ENCODE assay signal across 8 mouse cellular contexts in the genomic region with DNA sequence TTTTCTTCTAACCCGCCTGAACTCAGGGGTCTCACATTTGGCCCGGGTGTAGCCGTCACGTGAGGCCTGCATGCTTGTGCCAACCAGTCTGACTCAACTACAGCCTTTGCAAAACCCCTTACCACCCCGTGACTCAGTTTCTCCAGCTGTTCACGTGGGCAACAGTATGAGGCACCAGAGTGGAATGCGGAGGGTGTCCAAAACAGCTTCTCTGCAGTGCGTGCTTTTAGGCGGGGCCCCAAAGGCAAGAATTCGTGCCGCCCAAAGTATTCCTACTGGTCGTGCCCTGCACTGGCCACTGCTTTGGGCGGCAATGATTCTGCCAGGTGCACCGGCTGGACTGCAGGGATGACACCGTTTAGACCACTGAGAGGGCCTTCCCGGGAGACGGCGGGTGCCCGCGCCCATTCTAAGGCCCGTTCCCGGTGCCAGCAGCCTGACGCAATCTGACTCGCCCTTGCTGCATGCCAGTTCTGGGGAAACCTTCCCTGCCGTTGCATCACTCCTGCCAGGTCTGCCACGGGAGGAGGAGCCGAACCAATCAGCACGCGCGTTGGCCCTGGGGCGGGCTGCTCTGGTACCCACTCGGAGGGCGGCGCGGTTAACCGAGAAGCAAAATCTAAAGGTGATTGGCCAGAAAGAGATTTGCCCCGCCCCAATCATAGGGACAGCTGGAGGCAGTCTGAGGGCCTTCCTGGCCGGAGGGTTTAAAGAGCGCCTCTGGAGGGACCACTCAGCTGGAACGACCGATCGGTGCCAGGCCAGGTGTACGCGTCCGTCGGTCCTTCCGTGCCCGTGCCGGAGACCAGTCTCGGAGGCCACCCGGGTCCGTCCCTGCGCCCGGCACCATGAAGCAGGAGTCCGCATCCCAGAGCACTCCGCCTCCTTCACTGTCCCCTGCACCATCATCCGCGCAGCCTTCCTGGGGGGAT. TPM values are rescaled to one million over a fixed set of nuclear protein-coding genes. Genes with fewer than 3 reads are reported as not detected.
DNase-seq lines count a peak whose midpoint lies in the region; ATAC-seq and TF ChIP-seq lines count a peak whose summit lies in the region.

A gene (plus strand): TSS at position 675 of the 932 bp plus-strand sequence.

- peak within 1 kb of the TSS; percentile 90 for H3K4me2 ChIP-seq in kidney, embryonic 15.5 days

- WGBS in heart, embryonic 10.5 days: 4% methylated on average over 58 of the region's 58 CpGs
- 5% methylated on average over 58 of the region's 58 CpGs for WGBS in kidney, embryonic 15.5 days

- no peaks in the 10 kb centered on the region for H3K79me3 ChIP-seq in C2C12 (ENCODE audit: low read depth)

- H3K9me3 ChIP-seq in heart, embryonic 10.5 days: no peaks in the 10 kb centered on the region
- H3K9me3 ChIP-seq in kidney, embryonic 15.5 days (replicated peaks): no peaks in the 10 kb centered on the region

- peak within 1 kb of the TSS; percentile 76 for H3K4me3 ChIP-seq in C2C12 (ENCODE audit: insufficient read depth, poor library complexity, severe bottlenecking)
- H3K4me3 ChIP-seq in embryonic fibroblast, embryonic 13.5 days (ENCODE audit: insufficient read depth, low read length): peak within 1 kb of the TSS; percentile 78
- peak within 1 kb of the TSS; percentile 70 for H3K4me3 ChIP-seq in heart, embryonic 10.5 days
- H3K4me3 ChIP-seq in kidney, embryonic 15.5 days (replicated peaks): peak within 1 kb of the TSS; percentile 60

- H3K79me2 ChIP-seq in C2C12 (ENCODE audit: control insufficient read depth, insufficient read depth): peaks cover 13% of the 10 kb centered on the region

- TF ChIP-seq CTCF in C2C12 (IDR thresholded peaks at IDR 0.05; ENCODE audit: control insufficient read depth, insufficient read depth, insufficient read length): no peak
- TF ChIP-seq CTCF in embryonic fibroblast, embryonic 13.5 days (IDR thresholded peaks at IDR 0.05; ENCODE audit: borderline replicate concordance, insufficient read depth, low read length): no peak

- peak; percentile 96 for ATAC-seq in kidney, embryonic 15.5 days (replicated peaks; ENCODE audit: low FRiP score)
- peak; percentile 52; the same call in 1 of the 2 replicates for ATAC-seq in monocyte, adult 5-6 weeks (replicated peaks; ENCODE audit: insufficient number of reproducible peaks, low FRiP score, low TSS enrichment, poor library complexity, severe bottlenecking)

- peak within 1 kb of the TSS; percentile 48 for H3K27ac ChIP-seq in embryonic fibroblast, embryonic 13.5 days (ENCODE audit: insufficient read depth, low read length)
- H3K27ac ChIP-seq in heart, embryonic 10.5 days: peak within 1 kb of the TSS; percentile 64
- no peak within 1 kb of the TSS for H3K27ac ChIP-seq in kidney, embryonic 15.5 days

- peak within 1 kb of the TSS; percentile 54 for H3K9ac ChIP-seq in kidney, embryonic 15.5 days

- H3K27me3 ChIP-seq in C2C12 (ENCODE audit: control insufficient read depth, insufficient read depth, insufficient read length): no peaks in the 10 kb centered on the region
- H3K27me3 ChIP-seq in heart, embryonic 10.5 days (ENCODE audit: insufficient read depth, poor library complexity, severe bottlenecking): peaks cover 49% of the 10 kb centered on the region
- H3K27me3 ChIP-seq in kidney, embryonic 15.5 days: peaks cover 23% of the 10 kb centered on the region
- H3K27me3 ChIP-seq in splenic B cell, adult 2 months (ENCODE audit: control insufficient read depth, insufficient read depth, low read length, poor library complexity, severe bottlenecking): no peaks in the 10 kb centered on the region

- peaks cover 14% of the 10 kb centered on the region for H3K36me3 ChIP-seq in C2C12 (ENCODE audit: control insufficient read depth, insufficient read depth)
- no peaks in the 10 kb centered on the region for H3K36me3 ChIP-seq in heart, embryonic 10.5 days
- no peaks in the 10 kb centered on the region for H3K36me3 ChIP-seq in kidney, embryonic 15.5 days
- H3K36me3 ChIP-seq in splenic B cell, adult 2 months (ENCODE audit: control insufficient read depth, insufficient read depth, low read length, poor library complexity, severe bottlenecking): no peaks in the 10 kb centered on the region

- TF ChIP-seq POLR2A in embryonic fibroblast, embryonic 13.5 days (IDR thresholded peaks at IDR 0.05; ENCODE audit: low read depth, low read length): peak; percentile 97

- DNase-seq in brain, adult 2 months (ENCODE audit: low read depth, low spot score): peak; percentile 98
- peak; percentile 91 for DNase-seq in heart, embryonic 10.5 days (ENCODE audit: low spot score)
- DNase-seq in liver: peak; percentile 91
- DNase-seq in splenic B cell, adult 2 months (ENCODE audit: low read depth, low spot score): peak; percentile 65

- peaks cover 4% of the 10 kb centered on the region for H3K4me1 ChIP-seq in embryonic fibroblast, embryonic 13.5 days (ENCODE audit: control insufficient read depth, insufficient read depth, low read length)
- H3K4me1 ChIP-seq in heart, embryonic 10.5 days: peaks cover 13% of the 10 kb centered on the region
- peaks cover 12% of the 10 kb centered on the region for H3K4me1 ChIP-seq in kidney, embryonic 15.5 days

- peak within 1 kb of the TSS; percentile 97 for H3ac ChIP-seq in C2C12 (ENCODE audit: control insufficient read depth, insufficient read length, low read depth)

TF ChIP-seq in C2C12, 6 proteins besides CTCF, POLR2A, EP300 and RAD21:
- TF ChIP-seq USF1 (IDR thresholded peaks at IDR 0.05; ENCODE audit: low read depth): peak; percentile 94
- TF ChIP-seq MAX (IDR thresholded peaks at IDR 0.05): peak; percentile 55
- no peak for TF ChIP-seq MYOG (IDR thresholded peaks at IDR 0.05; ENCODE audit: control insufficient read depth, extremely low read depth, insufficient read length)
- TF ChIP-seq MYOD1 (IDR thresholded peaks at IDR 0.05; ENCODE audit: control insufficient read depth, insufficient read length, low read depth): peak; percentile 53
- no peak for TF ChIP-seq FOSL1 (IDR thresholded peaks at IDR 0.05; ENCODE audit: insufficient read depth, low read length, poor library complexity, severe bottlenecking)
- peak; percentile 96 for TF ChIP-seq CEBPB (IDR thresholded peaks at IDR 0.05; ENCODE audit: low read depth)

RNA-seq across cellular contexts. Expression of the gene that starts here (rescaled TPM):
- polyA plus RNA-seq in C2C12 (2012; fragmentation: generic; extraction: Trizol): 60.7 TPM
- polyA plus RNA-seq in embryonic fibroblast, embryonic 13.5 days (2011; ENCODE audit: insufficient read length, low read depth, missing spikeins): 34.5 and 58.5 TPM in 2 replicates
- polyA plus RNA-seq in heart, embryonic 10.5 days (2016; fragmentation: Nextera tagmentation; extraction: Ambion mirVana): 0.55 and 0.69 TPM in 2 replicates
- polyA plus RNA-seq in kidney, embryonic 15.5 days (2015; fragmentation: Nextera tagmentation; extraction: Ambion mirVana): 0.91 and 0.98 TPM in 2 replicates
- total RNA-seq in monocyte, adult 5-6 weeks (2017): 0.49 TPM in 1 of 3 replicates, not detected in the others

Comparison
In these comparisons a context has a peak if more than half of its experiments do, and no peak if none do; other contexts are left out.
1. RNA of the gene that starts here (polyA plus RNA-seq): 60.7 TPM in C2C12 (single experiment) and 34.5 to 58.5 TPM in embryonic fibroblast, embryonic 13.5 days; 0.91 to 0.98 TPM in kidney, embryonic 15.5 days and 0.55 to 0.69 TPM in heart, embryonic 10.5 days; every median in the first group is over 10 times any median in the second.
2. Peak in DNase-seq, H3K4me3 ChIP-seq and H3K27ac ChIP-seq in heart, embryonic 10.5 days; RNA of the gene not detected or under 1 TPM.
3. Peak in ATAC-seq, H3K4me3 ChIP-seq, H3K9ac ChIP-seq and H3K4me2 ChIP-seq in kidney, embryonic 15.5 days; RNA of the gene not detected or under 1 TPM.
4. Peak in ATAC-seq in monocyte, adult 5-6 weeks; RNA of the gene not detected or under 1 TPM.
5. Peak in every context shown above with its lines, with median percentiles within 50 percentile points of each other: H3K4me3 ChIP-seq and DNase-seq.